Mouse (Mus musculus): Measurements from ENCODE around the gene Olfm2.

- no peak for TF ChIP-seq CTCF (IDR thresholded peaks at IDR 0.05; ENCODE audit: low read depth)
- no peak for TF ChIP-seq EP300 (optimal IDR thresholded peaks at IDR 0.05)
Measured at GRCm38 (mm10) chr9:20789651-20790050, 43.5 kb upstream of the Olfm2 start.

All from stomach, postnatal 0 days (tissue).